Mouse (Mus musculus) liver, embryonic 12.5 days (tissue): ENCODE measurements around the gene Praf2. TPM values are rescaled to one million over a fixed set of nuclear protein-coding genes. Genes with fewer than 3 reads are reported as not detected.
A peak's percentile ranks its signal among the peaks of the same experiment; 100 is the strongest.
"Not testable (repeated sequence)": the region's sequence is repeated elsewhere in the genome, so short reads cannot be mapped to it uniquely, and the experiment has no call there.

Experiments
- ATAC-seq: fragments of 200-750 bp; cut with Nextera tagmentation; 2 replicates; pipeline ENCODE4 v1.8.0; 2017; ENCODE audit warnings: moderate number of reproducible peaks, mild to moderate bottlenecking, moderate library complexity
- H3K27ac ChIP-seq: fragments of 300-500 bp; sonication (generic); 2 replicates; pipeline ENCODE4 v1.5.1; 2016; ENCODE audit warnings: mild to moderate bottlenecking
- H3K27me3 ChIP-seq: fragments of 300-500 bp; sonication (generic); replicated peaks from 2 replicates; pipeline ENCODE4 v1.6.1; 2016; ENCODE audit warnings: mild to moderate bottlenecking, moderate library complexity
- H3K36me3 ChIP-seq: fragments of 300-500 bp; sonication (generic); 2 replicates; pipeline ENCODE4 v1.6.1; 2016; ENCODE audit warnings: mild to moderate bottlenecking, moderate library complexity
- H3K4me1 ChIP-seq: fragments of 300-500 bp; sonication (generic); 2 replicates; pipeline ENCODE4 v1.6.1; 2016
- H3K4me2 ChIP-seq: fragments of 300-500 bp; sonication (generic); 2 replicates; pipeline ENCODE4 v1.6.1; 2016; ENCODE audit warnings: mild to moderate bottlenecking, moderate library complexity
- H3K4me3 ChIP-seq: fragments of 300-500 bp; sonication (generic); 2 replicates; pipeline ENCODE4 v1.5.1; 2016; ENCODE audit warnings: mild to moderate bottlenecking, moderate library complexity
- H3K9ac ChIP-seq: fragments of 300-500 bp; sonication (generic); 2 replicates; pipeline ENCODE4 v1.6.1; 2016; ENCODE audit warnings: mild to moderate bottlenecking, moderate library complexity
- H3K9me3 ChIP-seq: fragments of 300-500 bp; sonication (generic); replicated peaks from 2 replicates; pipeline ENCODE4 v1.6.1; 2016; ENCODE audit warnings: mild to moderate bottlenecking, moderate library complexity
- WGBS: fragments of 180-500 bp; shearing (Covaris S2); methylation state at CpG from one replicate; pipeline ENCODE4 v1.1.7; 2016; ENCODE audit not compliant: insufficient replicate concordance; 5-methylcytosine and 5-hydroxymethylcytosine counted together
- polyA plus RNA-seq: library from polyadenylated mRNA; unstranded; fragments of >200 nt; fragmentation: Nextera tagmentation; extraction: Ambion mirVana; gene quantifications from 2 replicates; pipeline ENCODE4 v1.2.1, GENCODE M21; 2016

Praf2 gene
- polyA plus RNA-seq, 1 experiment from 2014 or later, result 13.4 TPM

GRCm38 (mm10) chrX:7740082-7740819 lies 12.0 kb downstream of the Praf2 start:
- Histone ChIP-seq H3K27ac (peak overlapping the region; percentile 51; the same call in 1 of the 2 replicates), H3K4me1 (peaks cover 18% of the 10 kb centered on the region), H3K9me3 (no peaks in the 10 kb centered on the region), H3K4me2 (peak overlapping the region; percentile 35), H3K36me3 (no peaks in the 10 kb centered on the region), H3K4me3 (no peak overlapping the region), H3K27me3 (no peaks in the 10 kb centered on the region), H3K9ac (no peak overlapping the region)
- WGBS, result 65% methylated on average over 10 of the region's 10 CpGs
- peak; percentile 36; the same call in 1 of the 2 replicates for ATAC-seq

GRCm38 (mm10) chrX:7741103-7741502 lies 12.9 kb downstream of the Praf2 start:
- H3K27me3 ChIP-seq, result no peaks in the 10 kb centered on the region
- no peak overlapping the region for H3K4me3 ChIP-seq
- no peaks in the 10 kb centered on the region for H3K36me3 ChIP-seq
- no peaks in the 10 kb centered on the region for H3K9me3 ChIP-seq
- H3K27ac ChIP-seq, result 0 out of 2 replicates have a peak overlapping the region, but pooled peaks have one; percentile 51
- H3K4me1 ChIP-seq, result peaks cover 18% of the 10 kb centered on the region
- WGBS, result 38% methylated on average over 5 of the region's 5 CpGs
- no peak overlapping the region for H3K9ac ChIP-seq
- H3K4me2 ChIP-seq, result peak overlapping the region; percentile 35
- 0 out of 2 replicates have a peak, but pooled peaks have one; percentile 38 for ATAC-seq

- WGBS, result 40% methylated on average over 5 of the region's 5 CpGs
- no peak overlapping the region for H3K4me2 ChIP-seq
- H3K27me3 ChIP-seq, result no peaks in the 10 kb centered on the region
- no peak overlapping the region for H3K9ac ChIP-seq
- no peak overlapping the region for H3K4me3 ChIP-seq
- H3K36me3 ChIP-seq, result no peaks in the 10 kb centered on the region
- H3K9me3 ChIP-seq, result no peaks in the 10 kb centered on the region
- no peak for ATAC-seq
- peaks cover 18% of the 10 kb centered on the region for H3K4me1 ChIP-seq
- no peak overlapping the region for H3K27ac ChIP-seq
Measured at GRCm38 (mm10) chrX:7743470-7743869, 15.2 kb downstream of the Praf2 start.

- Histone ChIP-seq H3K27ac (no peak overlapping the region), H3K9me3 (no peaks in the 10 kb centered on the region), H3K4me3 (no peak overlapping the region), H3K4me1 (peaks cover 16% of the 10 kb centered on the region), H3K36me3 (no peaks in the 10 kb centered on the region), H3K9ac (no peak overlapping the region), H3K27me3 (no peaks in the 10 kb centered on the region; the same call in 1 of the 2 replicates), H3K4me2 (no peak overlapping the region)
- ATAC-seq, result no peak
- WGBS, result 22% methylated on average over 1 of the region's 1 CpGs
Measured at GRCm38 (mm10) chrX:7744940-7745339, 16.7 kb downstream of the Praf2 start.

- WGBS, result 79% methylated on average over 8 of the region's 8 CpGs
- Histone ChIP-seq H3K36me3 (no peaks in the 10 kb centered on the region), H3K27me3 (peaks cover under 1% of the 10 kb centered on the region; the same call in 1 of the 2 replicates), H3K9me3 (no peaks in the 10 kb centered on the region), H3K9ac (no peak overlapping the region), H3K27ac (no peak overlapping the region), H3K4me1 (peaks cover 15% of the 10 kb centered on the region), H3K4me2 (no peak overlapping the region), H3K4me3 (no peak overlapping the region)
- ATAC-seq, result no peak
Measured at GRCm38 (mm10) chrX:7745429-7745828, 17.2 kb downstream of the Praf2 start.

GRCm38 (mm10) chrX:7750432-7751116 lies 22.3 kb downstream of the Praf2 start, which contains the start of gene Ccdc120:
Ccdc120 (minus strand) TSS chrX:7750905.
- H3K27ac ChIP-seq, result no peak within 1 kb of the TSS
- ATAC-seq, result peak; percentile 30; the same call in 1 of the 2 replicates
- H3K9me3 ChIP-seq, result no peaks in the 10 kb centered on the region
- no peaks in the 10 kb centered on the region for H3K36me3 ChIP-seq
- 2% methylated on average over 43 of the region's 56 CpGs for WGBS
- peaks cover 4% of the 10 kb centered on the region; the same call in 1 of the 2 replicates for H3K27me3 ChIP-seq
- peaks cover 8% of the 10 kb centered on the region; the same call in 1 of the 2 replicates for H3K4me1 ChIP-seq
- H3K4me2 ChIP-seq, result peak within 1 kb of the TSS; percentile 79
- peak within 1 kb of the TSS; percentile 64 for H3K4me3 ChIP-seq
- H3K9ac ChIP-seq, result peak within 1 kb of the TSS; percentile 63; the same call in 1 of the 2 replicates

- not testable (repeated sequence) for H3K4me3 ChIP-seq, H3K27me3 ChIP-seq, H3K4me1 ChIP-seq, H3K27ac ChIP-seq, ATAC-seq, H3K9me3 ChIP-seq, H3K36me3 ChIP-seq, H3K9ac ChIP-seq, H3K4me2 ChIP-seq
- WGBS, result 7% methylated on average over 3 of the region's 3 CpGs
Measured at GRCm38 (mm10) chrX:7753627-7754026, 25.4 kb downstream of the Praf2 start.

- Histone ChIP-seq H3K9ac (peak within 1 kb of the TSS; percentile 73), H3K9me3 (no peaks in the 10 kb centered on the region), H3K36me3 (peaks cover 11% of the 10 kb centered on the region), H3K4me1 (peaks cover 38% of the 10 kb centered on the region), H3K4me3 (peak within 1 kb of the TSS; percentile 74), H3K27me3 (no peaks in the 10 kb centered on the region), H3K27ac (peak within 1 kb of the TSS; percentile 80), H3K4me2 (peak within 1 kb of the TSS; percentile 83)
- 11% methylated on average over 38 of the region's 38 CpGs for WGBS
- peak; percentile 93 for ATAC-seq
Measured at GRCm38 (mm10) chrX:7762137-7762920, 34.1 kb downstream of the Praf2 start, which contains the start of gene Tfe3. Tfe3 (plus strand) TSS chrX:7762560.

GRCm38 (mm10) chrX:7762921-7763197 lies 34.6 kb downstream of the Praf2 start:
- peak; percentile 48 for ATAC-seq
- Histone ChIP-seq H3K27ac (peak overlapping the region; percentile 80), H3K4me3 (peak overlapping the region; percentile 74), H3K9ac (peak overlapping the region; percentile 73), H3K36me3 (peaks cover 16% of the 10 kb centered on the region), H3K27me3 (no peaks in the 10 kb centered on the region), H3K4me2 (peak overlapping the region; percentile 83), H3K9me3 (no peaks in the 10 kb centered on the region), H3K4me1 (peaks cover 41% of the 10 kb centered on the region)
- 3% methylated on average over 21 of the region's 21 CpGs for WGBS

- H3K27me3 ChIP-seq, result no peaks in the 10 kb centered on the region
- H3K36me3 ChIP-seq, result peaks cover 21% of the 10 kb centered on the region
- 0 out of 2 replicates have a peak, but pooled peaks have one; percentile 4 for ATAC-seq
- H3K4me3 ChIP-seq, result peak overlapping the region; percentile 74
- H3K27ac ChIP-seq, result peak overlapping the region; percentile 80
- H3K9ac ChIP-seq, result peak overlapping the region; percentile 73
- H3K4me2 ChIP-seq, result peak overlapping the region; percentile 83
- no peaks in the 10 kb centered on the region for H3K9me3 ChIP-seq
- peaks cover 46% of the 10 kb centered on the region for H3K4me1 ChIP-seq
- WGBS, result 3% methylated on average over 21 of the region's 22 CpGs
Measured at GRCm38 (mm10) chrX:7763631-7764393, 35.6 kb downstream of the Praf2 start.

- Histone ChIP-seq H3K4me1 (peaks cover 56% of the 10 kb centered on the region), H3K4me2 (peak overlapping the region; percentile 83), H3K9me3 (no peaks in the 10 kb centered on the region), H3K27me3 (no peaks in the 10 kb centered on the region), H3K4me3 (peak overlapping the region; percentile 74), H3K9ac (peak overlapping the region; percentile 58; the same call in 1 of the 2 replicates), H3K27ac (no peak overlapping the region), H3K36me3 (peaks cover 26% of the 10 kb centered on the region)
- no peak for ATAC-seq
- 26% methylated on average over 9 of the region's 9 CpGs for WGBS
Measured at GRCm38 (mm10) chrX:7764657-7765280, 36.5 kb downstream of the Praf2 start.
